8 mouse cellular contexts compared by ENCODE assay signal in genomic region chr1:192745240-192746101, GRCm38 (mm10). TPM values are rescaled to one million over a fixed set of nuclear protein-coding genes. Genes with fewer than 3 reads are reported as not detected.
A peak's percentile ranks its signal among the peaks of the same experiment; 100 is the strongest.
DNase-seq lines count a peak whose midpoint lies in the region; ATAC-seq and TF ChIP-seq lines count a peak whose summit lies in the region.

No protein-coding gene starts in this region.

- H3K4me1 ChIP-seq in hindbrain, postnatal 0 days (ENCODE audit: insufficient read depth, low read length) = no peaks in the 10 kb centered on the region
- peaks cover 7% of the 10 kb centered on the region for H3K4me1 ChIP-seq in hindbrain, embryonic 13.5 days (replicated peaks)
- peaks cover 24% of the 10 kb centered on the region for H3K4me1 ChIP-seq in E14TG2a.4 (replicated peaks; ENCODE audit: low read depth, low read length)
- no peaks in the 10 kb centered on the region for H3K4me1 ChIP-seq in liver, embryonic 16.5 days (ENCODE audit: control insufficient read depth, low read depth, low read length)
- no peaks in the 10 kb centered on the region for H3K4me1 ChIP-seq in forebrain, embryonic 14.5 days (ENCODE audit: control insufficient read depth, insufficient read depth, low read length)

- no peaks in the 10 kb centered on the region for H3K36me3 ChIP-seq in hindbrain, postnatal 0 days (ENCODE audit: insufficient read depth, low read length)
- H3K36me3 ChIP-seq in hindbrain, embryonic 13.5 days = no peaks in the 10 kb centered on the region
- no peaks in the 10 kb centered on the region for H3K36me3 ChIP-seq in E14TG2a.4 (ENCODE audit: insufficient read depth, low read length)
- H3K36me3 ChIP-seq in liver, embryonic 16.5 days (ENCODE audit: control insufficient read depth, insufficient read depth) = no peaks in the 10 kb centered on the region
- no peaks in the 10 kb centered on the region for H3K36me3 ChIP-seq in forebrain, embryonic 14.5 days (ENCODE audit: control insufficient read depth, insufficient read depth, low read length)

- no peak overlapping the region for H3K4me2 ChIP-seq in hindbrain, postnatal 0 days (ENCODE audit: low read depth, low read length)
- no peak overlapping the region for H3K4me2 ChIP-seq in hindbrain, embryonic 13.5 days
- H3K4me2 ChIP-seq in liver, embryonic 16.5 days (ENCODE audit: low read depth, low read length) = no peak overlapping the region
- H3K4me2 ChIP-seq in forebrain, embryonic 14.5 days (ENCODE audit: low read length) = no peak overlapping the region

- no peak overlapping the region for H3K4me3 ChIP-seq in hindbrain, postnatal 0 days (ENCODE audit: low read length)
- H3K4me3 ChIP-seq in hindbrain, embryonic 13.5 days = no peak overlapping the region
- no peak overlapping the region for H3K4me3 ChIP-seq in E14TG2a.4 (replicated peaks; ENCODE audit: low read length)
- H3K4me3 ChIP-seq in liver, embryonic 16.5 days (ENCODE audit: low read depth, low read length) = no peak overlapping the region
- no peak overlapping the region for H3K4me3 ChIP-seq in forebrain, embryonic 14.5 days (ENCODE audit: low read depth, low read length)

- WGBS in hindbrain, postnatal 0 days = 14% methylated on average over 16 of the region's 16 CpGs
- WGBS in hindbrain, embryonic 13.5 days = 8% methylated on average over 16 of the region's 16 CpGs
- 6% methylated on average over 16 of the region's 16 CpGs for WGBS in liver, embryonic 16.5 days (ENCODE audit: insufficient replicate concordance)
- WGBS in forebrain, embryonic 14.5 days = 10% methylated on average over 16 of the region's 16 CpGs

- H3K9ac ChIP-seq in hindbrain, postnatal 0 days (replicated peaks; ENCODE audit: low read length) = no peak overlapping the region
- H3K9ac ChIP-seq in hindbrain, embryonic 13.5 days = no peak overlapping the region
- H3K9ac ChIP-seq in liver, embryonic 16.5 days (ENCODE audit: low read depth, low read length) = no peak overlapping the region
- no peak overlapping the region for H3K9ac ChIP-seq in forebrain, embryonic 14.5 days (ENCODE audit: low read length)

- ATAC-seq in hindbrain, postnatal 0 days = no peak
- no peak for ATAC-seq in hindbrain, embryonic 13.5 days (ENCODE audit: low FRiP score)
- peak; percentile 63 for ATAC-seq in granulocyte monocyte progenitor cell, adult 5-6 weeks (replicated peaks; ENCODE audit: poor library complexity, severe bottlenecking)
- ATAC-seq in liver, embryonic 16.5 days (ENCODE audit: low read depth) = peak; percentile 63
- no peak for ATAC-seq in forebrain, embryonic 14.5 days

- no peaks in the 10 kb centered on the region for H3K27me3 ChIP-seq in hindbrain, postnatal 0 days (ENCODE audit: insufficient read depth, low read length)
- H3K27me3 ChIP-seq in hindbrain, embryonic 13.5 days = no peaks in the 10 kb centered on the region
- no peaks in the 10 kb centered on the region for H3K27me3 ChIP-seq in E14TG2a.4 (ENCODE audit: insufficient read depth, low read length)
- H3K27me3 ChIP-seq in liver, embryonic 16.5 days (ENCODE audit: control insufficient read depth, insufficient read depth, low read depth, low read length) = no peaks in the 10 kb centered on the region
- H3K27me3 ChIP-seq in forebrain, embryonic 14.5 days (replicated peaks; ENCODE audit: control insufficient read depth, insufficient read depth, low read length) = no peaks in the 10 kb centered on the region

- no peaks in the 10 kb centered on the region for H3K9me3 ChIP-seq in hindbrain, postnatal 0 days (ENCODE audit: low read length)
- no peaks in the 10 kb centered on the region for H3K9me3 ChIP-seq in hindbrain, embryonic 13.5 days
- H3K9me3 ChIP-seq in E14TG2a.4 (ENCODE audit: low read length) = no peaks in the 10 kb centered on the region
- H3K9me3 ChIP-seq in liver, embryonic 16.5 days (replicated peaks; ENCODE audit: control insufficient read depth, low read length) = no peaks in the 10 kb centered on the region
- no peaks in the 10 kb centered on the region for H3K9me3 ChIP-seq in forebrain, embryonic 14.5 days (replicated peaks; ENCODE audit: control insufficient read depth, low read length)

- TF ChIP-seq CTCF in hindbrain, postnatal 0 days (IDR thresholded peaks at IDR 0.05; ENCODE audit: low read depth) = peak; percentile 62
- peak; percentile 99 for TF ChIP-seq CTCF in E14TG2a.4 (conservative IDR thresholded peaks at IDR 0.05; ENCODE audit: low read length)

- no peak overlapping the region for H3K27ac ChIP-seq in hindbrain, postnatal 0 days
- no peak overlapping the region for H3K27ac ChIP-seq in hindbrain, embryonic 13.5 days
- H3K27ac ChIP-seq in liver, embryonic 16.5 days (ENCODE audit: low read length) = no peak overlapping the region
- H3K27ac ChIP-seq in forebrain, embryonic 14.5 days (ENCODE audit: low read depth, low read length) = no peak overlapping the region

- no peak for DNase-seq in hindbrain, postnatal 0 days (ENCODE audit: low spot score)
- peak; percentile 44 for DNase-seq in adrenal gland, adult 8-10 months
- peak; percentile 73 to 84 for DNase-seq in spleen, adult 18-20 months
- no peak for DNase-seq in forebrain, embryonic 14.5 days (ENCODE audit: low spot score)

RNA-seq across cellular contexts. Expression of gene Hhat, which starts 25.6 kb away (rescaled TPM):
- 5.4 and 6.9 TPM in 2 replicates for total RNA-seq in hindbrain, postnatal 0 days (2014; rRNA removed)
- polyA plus RNA-seq in hindbrain, postnatal 0 days (2015; fragmentation: Nextera tagmentation; extraction: Ambion mirVana) = 3.5 and 3.7 TPM in 2 replicates
- polyA plus RNA-seq in hindbrain, embryonic 13.5 days (2015; fragmentation: Nextera tagmentation; extraction: Ambion mirVana) = 3.6 and 4.6 TPM in 2 replicates
- 1 to 10 TPM; 5.7 to 9.3 (median 7.5) TPM for total RNA-seq in adrenal gland, adult 8-10 months (2022)
- 1.0 and 2.1 TPM in 2 replicates for total RNA-seq in granulocyte monocyte progenitor cell, adult 5-6 weeks (2014; fragmentation: Nextera tagmentation)
- total RNA-seq in granulocyte monocyte progenitor cell, adult 5-6 weeks (2017) = 1.6 and 2.4 TPM in 2 replicates
- 1.0 and 1.6 TPM in 2 replicates for polyA plus RNA-seq in liver, embryonic 16.5 days (2015; fragmentation: Nextera tagmentation; extraction: Ambion mirVana)
- 3.5 and 3.8 TPM in 2 replicates for polyA plus RNA-seq in forebrain, embryonic 14.5 days (2014; fragmentation: Nextera tagmentation; extraction: Ambion mirVana)

Comparison
In these comparisons a context has a peak if more than half of its experiments do, and no peak if none do; other contexts are left out.
1. ATAC-seq: peak in granulocyte monocyte progenitor cell, adult 5-6 weeks (single experiment) and liver, embryonic 16.5 days (single experiment); none in hindbrain, postnatal 0 days (single experiment), hindbrain, embryonic 13.5 days (single experiment) and forebrain, embryonic 14.5 days (single experiment).
2. DNase-seq: peak in adrenal gland, adult 8-10 months (single experiment) and spleen, adult 18-20 months (2 of 2); none in hindbrain, postnatal 0 days (single experiment) and forebrain, embryonic 14.5 days (single experiment).